Mouse (Mus musculus) lung, adult 2 months (tissue): ENCODE results near the gene Kcnh6.

ENCODE experiments used
- CTCF ChIP-seq: fragments of 200-500 bp; IDR thresholded peaks from 2 replicates; pipeline ENCODE4 v1.5.1; 2011; ENCODE audit warnings: mild to moderate bottlenecking, low read length, control low read depth; ENCODE audit not compliant: insufficient read depth
- POLR2A ChIP-seq: fragments of 200-500 bp; IDR thresholded peaks from 2 replicates; pipeline ENCODE4 v1.6.1; 2011; ENCODE audit warnings: low read depth, mild to moderate bottlenecking, control low read depth, low read length, borderline replicate concordance; ENCODE audit errors: extremely low read depth

DNA sequence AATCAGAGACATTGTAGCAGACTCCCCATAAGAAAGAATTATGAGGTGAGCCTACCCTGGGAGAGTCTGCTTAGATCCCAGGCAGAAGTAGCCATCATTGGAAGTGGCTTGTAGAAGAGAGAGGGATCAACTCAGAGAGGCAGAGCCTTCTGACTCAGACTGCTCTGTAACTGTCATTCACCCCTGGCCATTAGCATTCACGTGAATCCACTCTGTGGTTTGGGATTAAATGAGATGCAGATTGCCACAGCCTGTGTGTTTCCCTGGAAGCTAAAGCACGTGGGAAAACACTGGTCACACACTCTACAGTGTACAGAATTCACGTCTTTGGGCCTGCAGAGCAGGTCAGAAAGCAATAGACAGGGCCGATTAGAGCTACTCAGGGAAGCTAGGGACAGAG lies 23.5 kb upstream of the Kcnh6 start:
- TF ChIP-seq CTCF, result no peak
- TF ChIP-seq POLR2A, result no peak
